Mouse (Mus musculus): ENCODE data around the gene Bcl2l11.

DNA sequence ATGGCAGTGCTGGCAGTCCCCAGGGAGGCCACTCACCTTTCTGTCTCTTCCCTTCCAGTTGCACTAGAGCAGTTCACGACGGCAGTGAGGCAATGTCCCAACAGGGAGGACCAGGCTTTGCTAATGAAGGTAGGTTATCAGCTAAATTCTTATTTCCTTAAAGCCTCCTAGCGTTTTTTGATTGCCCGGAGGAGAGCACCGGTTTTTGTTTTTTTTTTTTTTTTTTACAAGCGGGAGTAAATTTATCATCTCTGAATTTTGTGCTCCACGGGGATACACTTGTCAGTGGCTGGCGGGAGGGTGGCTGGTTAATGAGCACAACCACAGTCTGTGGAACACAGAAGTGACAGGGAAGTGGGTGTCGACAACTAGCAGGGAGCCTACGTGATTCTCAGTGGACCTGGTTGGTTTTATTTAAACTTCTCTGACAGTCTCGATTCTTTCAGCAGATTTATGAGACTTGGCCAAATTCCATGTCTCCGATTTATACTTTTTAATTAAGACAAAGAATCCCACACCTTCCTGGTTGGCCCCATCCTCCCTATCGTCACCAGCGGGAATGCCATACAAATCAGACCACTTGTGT, 39.4 kb upstream of the Bcl2l11 start:
- no peak for TF ChIP-seq CTCF (IDR thresholded peaks at IDR 0.05; ENCODE audit: borderline replicate concordance, insufficient read depth, low read depth, low read length)
- no peak for TF ChIP-seq POLR2A (IDR thresholded peaks at IDR 0.05; ENCODE audit: borderline replicate concordance, insufficient read depth, low read length)
